Mouse (Mus musculus): Measurements from ENCODE around the gene Lcn4.
"Not testable (repeated sequence)": the region's sequence is repeated elsewhere in the genome, so short reads cannot be mapped to it uniquely, and the experiment has no call there.

The Lcn4 gene

GRCm38 (mm10) chr2:26671182-26671581 lies at the start of gene Lcn4:
Gene Lcn4, minus strand, starts transcription at chr2:26671282.
- DNase-seq (ENCODE audit: low read depth, low spot score) = no peak

GRCm38 (mm10) chr2:26686171-26686675 lies 15.1 kb upstream of the Lcn4 start:
- no peak for DNase-seq (ENCODE audit: low read depth, low spot score)

GRCm38 (mm10) chr2:26668746-26669145 lies 2.3 kb downstream of the Lcn4 start:
- DNase-seq (ENCODE audit: low read depth, low spot score) = no peak

- not testable (repeated sequence) for DNase-seq (ENCODE audit: low read depth, low spot score)
These were observed 7.5 kb downstream of the Lcn4 start for GRCm38 (mm10) chr2:26663551-26663950.

- no peak for DNase-seq (ENCODE audit: low read depth, low spot score)
These were observed 8.0 kb downstream of the Lcn4 start for GRCm38 (mm10) chr2:26663112-26663511.

- no peak for DNase-seq (ENCODE audit: low read depth, low spot score)
These were observed 8.6 kb downstream of the Lcn4 start for GRCm38 (mm10) chr2:26662509-26662882.

- no peak for DNase-seq (ENCODE audit: low read depth, low spot score)
These were observed 9.1 kb downstream of the Lcn4 start for GRCm38 (mm10) chr2:26661768-26662508.

- DNase-seq (ENCODE audit: low read depth, low spot score) = no peak
These were observed 9.8 kb downstream of the Lcn4 start for GRCm38 (mm10) chr2:26661143-26661752.

GRCm38 (mm10) chr2:26657426-26657825 lies 13.7 kb downstream of the Lcn4 start:
- DNase-seq (ENCODE audit: low read depth, low spot score) = no peak

GRCm38 (mm10) chr2:26654687-26655086 lies 16.4 kb downstream of the Lcn4 start:
- no peak for DNase-seq (ENCODE audit: low read depth, low spot score)

- no peak for DNase-seq (ENCODE audit: low read depth, low spot score)
These were observed 24.3 kb downstream of the Lcn4 start for GRCm38 (mm10) chr2:26646643-26647293.

- DNase-seq (ENCODE audit: low read depth, low spot score) = no peak
These were observed 27.1 kb downstream of the Lcn4 start for GRCm38 (mm10) chr2:26643942-26644341.

- no peak for DNase-seq (ENCODE audit: low read depth, low spot score)
These were observed 30.0 kb downstream of the Lcn4 start for GRCm38 (mm10) chr2:26641006-26641647.

- DNase-seq (ENCODE audit: low read depth, low spot score) = no peak
These were observed 30.9 kb downstream of the Lcn4 start for GRCm38 (mm10) chr2:26639838-26640830.

- DNase-seq (ENCODE audit: low read depth, low spot score) = no peak
These were observed 32.0 kb downstream of the Lcn4 start for GRCm38 (mm10) chr2:26639083-26639482.

- no peak for DNase-seq (ENCODE audit: low read depth, low spot score)
These were observed 32.5 kb downstream of the Lcn4 start for GRCm38 (mm10) chr2:26638572-26638971.

- no peak for DNase-seq (ENCODE audit: low read depth, low spot score)
These were observed 33.0 kb downstream of the Lcn4 start for GRCm38 (mm10) chr2:26638039-26638438.

GRCm38 (mm10) chr2:26637316-26637932 lies 33.7 kb downstream of the Lcn4 start:
- DNase-seq (ENCODE audit: low read depth, low spot score) = no peak

GRCm38 (mm10) chr2:26636325-26636635 lies 34.8 kb downstream of the Lcn4 start:
- no peak for DNase-seq (ENCODE audit: low read depth, low spot score)

- DNase-seq (ENCODE audit: low read depth, low spot score) = no peak
These were observed 35.4 kb downstream of the Lcn4 start for GRCm38 (mm10) chr2:26635489-26636324.

All from WW6 (cell line).